1 mouse cellular context compared by ENCODE assay signal in the genomic region with DNA sequence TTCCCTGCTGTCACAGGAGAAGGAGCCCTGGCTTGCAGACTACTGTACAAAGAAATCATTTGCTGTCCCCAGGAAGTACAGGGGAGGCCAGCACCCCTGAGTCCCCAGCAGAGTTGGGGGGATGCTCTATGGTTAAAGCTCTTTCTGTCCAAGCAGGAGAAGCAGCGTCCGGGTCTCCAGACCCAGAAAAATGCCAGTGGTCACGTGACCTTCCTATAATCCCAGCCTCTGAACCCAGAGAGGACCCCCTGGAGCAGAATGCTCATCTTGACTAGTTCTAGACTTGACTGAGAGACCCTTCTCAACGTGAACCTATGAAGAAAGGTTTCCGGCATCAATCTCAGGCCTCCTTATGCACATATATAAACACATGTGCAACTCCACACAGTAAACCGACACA.
TF ChIP-seq lines count a peak whose summit lies in the region.

No protein-coding gene starts in this region.

TF ChIP-seq in C2C12, 6 proteins besides CTCF, POLR2A, EP300 and RAD21:
- TF ChIP-seq MYOD1 (IDR thresholded peaks at IDR 0.05; ENCODE audit: control insufficient read depth, insufficient read length, low read depth) (no peak), USF1 (IDR thresholded peaks at IDR 0.05; ENCODE audit: low read depth) (peak; percentile 89)
TF ChIP-seq in C2C12: peak in this region for 1.
